In genomic region chr1:136227870-136228269, GRCm38 (mm10) we compare ENCODE assay signal across 13 mouse cellular contexts. TPM values are rescaled to one million over a fixed set of nuclear protein-coding genes. Genes with fewer than 3 reads are reported as not detected.
DNase-seq lines count a peak whose midpoint lies in the region; ATAC-seq and TF ChIP-seq lines count a peak whose summit lies in the region.
"Had no signal": no experiment of that assay in that cellular context is flagged by ENCODE, and none has a peak within 500 bp of the region (broad histone marks: within the 10 kb centered on the region; RNA-seq: fewer than 3 reads in every experiment).

No protein-coding gene starts in this region.

- H3K36me3 ChIP-seq in heart, embryonic 12.5 days = no peaks in the 10 kb centered on the region
- H3K36me3 ChIP-seq in stomach, postnatal 0 days (ENCODE audit: control insufficient read depth, insufficient read depth, low read length) = no peaks in the 10 kb centered on the region; the same call in 1 of the 2 replicates

- 0 out of 2 replicates have a peak overlapping the region, but pooled peaks have one; percentile 47 for H3K4me2 ChIP-seq in heart, embryonic 12.5 days
- H3K4me2 ChIP-seq in stomach, postnatal 0 days (replicated peaks; ENCODE audit: low read depth) = peak overlapping the region; percentile 93

- no peak for TF ChIP-seq CTCF in stomach, postnatal 0 days (IDR thresholded peaks at IDR 0.05; ENCODE audit: low read depth)

- peaks cover 31% of the 10 kb centered on the region for H3K4me1 ChIP-seq in heart, embryonic 12.5 days (replicated peaks)
- peaks cover 5% of the 10 kb centered on the region for H3K4me1 ChIP-seq in stomach, postnatal 0 days (replicated peaks; ENCODE audit: control insufficient read depth, insufficient read depth)

- no peak overlapping the region for H3K27ac ChIP-seq in heart, embryonic 12.5 days (ENCODE audit: poor library complexity, severe bottlenecking)
- peak overlapping the region; percentile 94 for H3K27ac ChIP-seq in stomach, postnatal 0 days (replicated peaks)

- H3K27me3 ChIP-seq in heart, embryonic 12.5 days (replicated peaks) = peaks cover 35% of the 10 kb centered on the region
- H3K27me3 ChIP-seq in stomach, postnatal 0 days (ENCODE audit: control insufficient read depth, insufficient read depth, low read length) = no peaks in the 10 kb centered on the region

- no peak overlapping the region for H3K9ac ChIP-seq in heart, embryonic 12.5 days
- H3K9ac ChIP-seq in stomach, postnatal 0 days (ENCODE audit: low read length) = peak overlapping the region; percentile 38; the same call in 1 of the 2 replicates

- TF ChIP-seq EP300 in stomach, postnatal 0 days (optimal IDR thresholded peaks at IDR 0.05) = no peak

- no peak overlapping the region for H3K4me3 ChIP-seq in heart, embryonic 12.5 days
- H3K4me3 ChIP-seq in stomach, postnatal 0 days (ENCODE audit: low read depth, low read length) = peak overlapping the region; percentile 40

- no peaks in the 10 kb centered on the region for H3K9me3 ChIP-seq in heart, embryonic 12.5 days (replicated peaks)
- H3K9me3 ChIP-seq in stomach, postnatal 0 days (ENCODE audit: control insufficient read depth, low read length) = no peaks in the 10 kb centered on the region

- no peak for ATAC-seq in heart, embryonic 12.5 days (ENCODE audit: insufficient number of reproducible peaks, low FRiP score)
- ATAC-seq in stomach, postnatal 0 days (ENCODE audit: low FRiP score, low TSS enrichment) = no peak
- ATAC-seq: CD4-positive, CD25-positive, alpha-beta regulatory T cell, adult 4 months had no signal

- 60% methylated on average over 4 of the region's 4 CpGs for WGBS in heart, embryonic 12.5 days
- WGBS in stomach, postnatal 0 days = 38% methylated on average over 4 of the region's 4 CpGs

- DNase-seq in heart, adult 8-10 months (ENCODE audit: low spot score) = no peak
- DNase-seq in right cerebral cortex, postnatal 4 days = peak; percentile 40
- no peak for DNase-seq in right cerebral cortex, postnatal 25 days
- peak; percentile 96 for DNase-seq in kidney, adult 9 months
- peak; percentile 70 for DNase-seq in stomach, postnatal 0 days (ENCODE audit: low spot score)
- no peak for DNase-seq in left cerebral cortex, adult 18-20 months (ENCODE audit: low spot score in 2 of 2)
- no peak for DNase-seq in thymus, postnatal 14 days
- DNase-seq: thymus, adult 18-20 months had no signal

RNA-seq across cellular contexts. Expression of gene Inava, which starts 6.2 kb away (rescaled TPM):
- polyA plus RNA-seq in heart, embryonic 12.5 days (2016; fragmentation: Nextera tagmentation; extraction: Ambion mirVana) = 1.3 and 1.6 TPM in 2 replicates
- not detected for total RNA-seq in heart, adult 8-10 months (2022)
- polyA plus RNA-seq in stomach, postnatal 0 days (2015; fragmentation: Nextera tagmentation; extraction: Ambion mirVana) = 32.0 and 35.7 TPM in 2 replicates
- total RNA-seq in left cerebral cortex, adult 18-20 months (2021) = 1 to 10 TPM; 1.6 to 2.3 TPM

RNA-seq across cellular contexts. Expression of gene Mroh3, which starts 15.2 kb away (rescaled TPM):
- polyA plus RNA-seq in heart, embryonic 12.5 days (2016; fragmentation: Nextera tagmentation; extraction: Ambion mirVana) = not detected in 2 replicates
- not detected for total RNA-seq in heart, adult 8-10 months (2022)
- polyA plus RNA-seq in stomach, postnatal 0 days (2015; fragmentation: Nextera tagmentation; extraction: Ambion mirVana) = 0.34 and 0.78 TPM in 2 replicates
- total RNA-seq in left cerebral cortex, adult 18-20 months (2021) = 1 to 10 TPM in 1 of 2 experiments, under 1 TPM in 1; 0.42 to 1.1 TPM
- polyA plus RNA-seq: CD4-positive, CD25-positive, alpha-beta regulatory T cell, adult 4 months; heart, embryonic 11.5 days; neural tube, embryonic 11.5 days had no signal

RNA-seq across cellular contexts. Expression of gene Gpr25, which starts 32.8 kb away (rescaled TPM):
- not detected in 2 replicates for polyA plus RNA-seq in heart, embryonic 12.5 days (2016; fragmentation: Nextera tagmentation; extraction: Ambion mirVana)
- not detected for total RNA-seq in heart, adult 8-10 months (2022)
- 0.12 TPM in 1 of 2 replicates, not detected in the other for polyA plus RNA-seq in stomach, postnatal 0 days (2015; fragmentation: Nextera tagmentation; extraction: Ambion mirVana)
- total RNA-seq in left cerebral cortex, adult 18-20 months (2021) = 1 to 10 TPM; 3.8 to 4.2 TPM
- polyA plus RNA-seq: CD4-positive, CD25-positive, alpha-beta regulatory T cell, adult 4 months; heart, embryonic 11.5 days; limb, embryonic 11.5 days; neural tube, embryonic 11.5 days had no signal

Comparison
In these comparisons a context has a peak if more than half of its experiments do, and no peak if none do; other contexts are left out.
1. DNase-seq: peak in right cerebral cortex, postnatal 4 days (single experiment), kidney, adult 9 months (single experiment) and stomach, postnatal 0 days (single experiment); none in heart, adult 8-10 months (single experiment), right cerebral cortex, postnatal 25 days (single experiment), left cerebral cortex, adult 18-20 months (0 of 2) and thymus, postnatal 14 days (single experiment).
2. RNA of gene Gpr25, which starts 32.8 kb away (total RNA-seq): 3.8 to 4.2 TPM in left cerebral cortex, adult 18-20 months; not detected in heart, adult 8-10 months; every median in the first group is over 4 times any median in the second.